Mouse (Mus musculus): ENCODE data around the gene Vmn2r26. TPM values are rescaled to one million over a fixed set of nuclear protein-coding genes. Genes with fewer than 3 reads are reported as not detected.
"Not testable (repeated sequence)": the region's sequence is repeated elsewhere in the genome, so short reads cannot be mapped to it uniquely, and the experiment has no call there.

The Vmn2r26 gene
- total RNA-seq (2012; rRNA removed) (not detected in 2 replicates), total RNA-seq (2014; rRNA removed) (not detected in 2 replicates), polyA plus RNA-seq (2012; ENCODE audit: insufficient read length, low read depth) (0.03 TPM in 1 of 2 replicates, not detected in the other)

DNA sequence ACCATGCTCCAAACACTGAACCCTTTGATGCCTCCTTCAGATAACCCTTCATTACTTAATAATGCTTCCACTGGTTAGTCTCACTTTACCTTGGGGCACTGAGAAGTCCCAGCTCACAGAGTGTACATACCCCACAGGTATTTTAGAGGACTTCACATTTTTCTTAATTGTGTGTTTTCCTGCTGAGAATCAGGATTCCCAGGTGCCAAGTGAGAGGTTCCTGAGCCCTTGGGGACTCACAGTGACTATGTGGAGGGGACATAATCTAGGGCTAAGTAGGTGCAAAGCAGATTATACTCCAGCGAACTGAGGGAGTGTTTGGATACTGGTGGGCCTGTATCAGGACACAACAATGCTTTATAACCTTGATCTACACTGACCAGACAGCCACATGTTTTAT is at the start of gene Vmn2r26:
Vmn2r26 (plus strand) TSS at position 301 of the 400 bp plus-strand sequence.
- H3K9ac ChIP-seq (ENCODE audit: insufficient read depth, low read depth); H3K4me3 ChIP-seq (replicated peaks in 1 of 3; ENCODE audit: low read depth in 2 of 3, low read length in 2 of 3, poor library complexity in 1 of 3); H3K4me2 ChIP-seq (ENCODE audit: insufficient read depth, low read depth, poor library complexity, severe bottlenecking); H3K9me3 ChIP-seq (replicated peaks; ENCODE audit: low read length); H3K27ac ChIP-seq (ENCODE audit: insufficient read depth, low read depth); H3K27me3 ChIP-seq (replicated peaks); DNase-seq (ENCODE audit: extremely low read depth); dilution Hi-C loops (cut with MboI; ENCODE audit: extremely low pct_ligation_motif_present, extremely low pct_unique_long_range_greater_than_20kb, low sequenced_read_pairs); H3K79me2 ChIP-seq (replicated peaks; ENCODE audit: control insufficient read depth, extremely low read depth, insufficient read depth, poor library complexity, severe bottlenecking); H3K4me1 ChIP-seq (ENCODE audit: control insufficient read depth in 1 of 2, insufficient read depth in 2 of 2); in situ Hi-C loops (cut with MboI; ENCODE audit: low pct_ligation_motif_present, low pct_unique_long_range_greater_than_20kb, low sequenced_read_pairs); H3K36me3 ChIP-seq (replicated peaks in 1 of 2; ENCODE audit: control insufficient read depth in 1 of 2, insufficient read depth in 1 of 2, low read length in 1 of 2): not testable (repeated sequence)

DNA sequence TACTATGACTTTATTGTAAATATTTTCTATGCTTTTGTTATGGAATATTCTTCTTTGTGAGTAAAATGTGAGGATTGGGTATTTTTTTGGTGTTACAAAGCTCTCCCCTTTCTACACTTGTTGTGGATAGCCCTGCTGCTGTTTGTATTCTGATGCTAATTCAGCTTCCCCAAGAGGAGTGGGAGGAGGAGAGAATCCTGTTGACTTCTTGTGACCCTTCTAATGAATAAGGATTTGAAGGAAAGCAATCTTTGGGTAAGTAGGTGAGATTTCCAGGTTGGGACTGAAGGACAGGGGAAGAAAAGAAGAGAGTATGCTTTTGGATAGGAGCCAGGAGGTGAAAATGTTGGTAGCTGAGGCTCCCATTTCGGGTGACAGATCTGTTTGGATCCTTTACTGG is 3.5 kb upstream of the Vmn2r26 start:
- Histone ChIP-seq H3K4me2 (ENCODE audit: insufficient read depth, low read depth, poor library complexity, severe bottlenecking) (no peak overlapping the region), H3K27ac (ENCODE audit: insufficient read depth, low read depth) (no peak overlapping the region), H3K4me1 (ENCODE audit: control insufficient read depth in 1 of 2, insufficient read depth in 2 of 2) (no peaks in the 10 kb centered on the region), H3K27me3 (replicated peaks) (peaks cover 2% of the 10 kb centered on the region), H3K36me3 (replicated peaks in 1 of 2; ENCODE audit: control insufficient read depth in 1 of 2, insufficient read depth in 1 of 2, low read length in 1 of 2) (no peaks in the 10 kb centered on the region), H3K9ac (ENCODE audit: insufficient read depth, low read depth) (no peak overlapping the region), H3K79me2 (replicated peaks; ENCODE audit: control insufficient read depth, extremely low read depth, insufficient read depth, poor library complexity, severe bottlenecking) (no peaks in the 10 kb centered on the region), H3K9me3 (replicated peaks; ENCODE audit: low read length) (no peaks in the 10 kb centered on the region), H3K4me3 (replicated peaks in 1 of 3; ENCODE audit: low read depth in 2 of 3, low read length in 2 of 3, poor library complexity in 1 of 3) (no peak overlapping the region)
- in situ Hi-C loops (cut with MboI; ENCODE audit: low pct_ligation_motif_present, low pct_unique_long_range_greater_than_20kb, low sequenced_read_pairs): no loop called here
- no peak for DNase-seq (ENCODE audit: extremely low read depth)
- TF ChIP-seq ZKSCAN1 (IDR thresholded peaks at IDR 0.05; ENCODE audit: borderline replicate concordance, low read depth, low read length) (no peak), BHLHE40 (IDR thresholded peaks at IDR 0.05; ENCODE audit: low read depth, low read length) (no peak), MYC (IDR thresholded peaks at IDR 0.05; ENCODE audit: low read depth, low read length) (no peak), TBP (conservative IDR thresholded peaks at IDR 0.05; ENCODE audit: low read depth, low read length) (no peak), CHD2 (IDR thresholded peaks at IDR 0.05; ENCODE audit: low read length) (no peak), GABPA (IDR thresholded peaks at IDR 0.05; ENCODE audit: insufficient replicate concordance, low read depth, low read length) (no peak), SIN3A (IDR thresholded peaks at IDR 0.05; ENCODE audit: low read length) (no peak), POLR2AphosphoS2 (IDR thresholded peaks at IDR 0.05; ENCODE audit: low read depth, low read length) (no peak), USF2 (conservative IDR thresholded peaks at IDR 0.05; ENCODE audit: low read depth, low read length) (no peak), CHD1 (IDR thresholded peaks at IDR 0.05; ENCODE audit: low read depth, low read length) (no peak)
- dilution Hi-C loops (cut with MboI; ENCODE audit: extremely low pct_ligation_motif_present, extremely low pct_unique_long_range_greater_than_20kb, low sequenced_read_pairs): no loop called here

- dilution Hi-C loops (cut with MboI; ENCODE audit: extremely low pct_ligation_motif_present, extremely low pct_unique_long_range_greater_than_20kb, low sequenced_read_pairs) (no loop called here), in situ Hi-C loops (cut with MboI; ENCODE audit: low pct_ligation_motif_present, low pct_unique_long_range_greater_than_20kb, low sequenced_read_pairs) (no loop called here)
- Histone ChIP-seq H3K27ac (ENCODE audit: insufficient read depth, low read depth) (no peak overlapping the region), H3K4me3 (replicated peaks in 1 of 3; ENCODE audit: low read depth in 2 of 3, low read length in 2 of 3, poor library complexity in 1 of 3) (no peak overlapping the region), H3K4me1 (ENCODE audit: control insufficient read depth in 1 of 2, insufficient read depth in 2 of 2) (no peaks in the 10 kb centered on the region), H3K9me3 (replicated peaks; ENCODE audit: low read length) (no peaks in the 10 kb centered on the region), H3K4me2 (ENCODE audit: insufficient read depth, low read depth, poor library complexity, severe bottlenecking) (no peak overlapping the region), H3K27me3 (replicated peaks) (peaks cover 2% of the 10 kb centered on the region), H3K79me2 (replicated peaks; ENCODE audit: control insufficient read depth, extremely low read depth, insufficient read depth, poor library complexity, severe bottlenecking) (no peaks in the 10 kb centered on the region), H3K9ac (ENCODE audit: insufficient read depth, low read depth) (no peak overlapping the region), H3K36me3 (replicated peaks in 1 of 2; ENCODE audit: control insufficient read depth in 1 of 2, insufficient read depth in 1 of 2, low read length in 1 of 2) (no peaks in the 10 kb centered on the region)
- no peak for DNase-seq (ENCODE audit: extremely low read depth)
- TF ChIP-seq JUND (conservative IDR thresholded peaks at IDR 0.05; ENCODE audit: low read depth, low read length) (no peak), MXI1 (IDR thresholded peaks at IDR 0.05; ENCODE audit: low read depth, low read length) (no peak), MAX (IDR thresholded peaks at IDR 0.05; ENCODE audit: low read length) (no peak), CTCF (conservative IDR thresholded peaks at IDR 0.05 in 1 of 2, IDR thresholded peaks at IDR 0.05 in 1 of 2; ENCODE audit: low read depth in 2 of 2, low read length in 2 of 2) (no peak), TBP (conservative IDR thresholded peaks at IDR 0.05; ENCODE audit: low read depth, low read length) (no peak), IRF4 (IDR thresholded peaks at IDR 0.05; ENCODE audit: low read depth, low read length) (no peak), MAFK (IDR thresholded peaks at IDR 0.05; ENCODE audit: insufficient replicate concordance, low read length) (no peak), POLR2AphosphoS2 (IDR thresholded peaks at IDR 0.05; ENCODE audit: low read depth, low read length) (no peak), RCOR1 (conservative IDR thresholded peaks at IDR 0.05; ENCODE audit: low read depth, low read length) (no peak), ETS1 (conservative IDR thresholded peaks at IDR 0.05; ENCODE audit: low read depth, low read length) (no peak), CHD2 (IDR thresholded peaks at IDR 0.05; ENCODE audit: low read length) (no peak), POLR2A (IDR thresholded peaks at IDR 0.05; ENCODE audit: low read depth, low read length) (no peak), USF2 (conservative IDR thresholded peaks at IDR 0.05; ENCODE audit: low read depth, low read length) (no peak), HCFC1 (IDR thresholded peaks at IDR 0.05; ENCODE audit: low read depth, low read length) (no peak), MYC (IDR thresholded peaks at IDR 0.05; ENCODE audit: low read depth, low read length) (no peak), KAT2A (IDR thresholded peaks at IDR 0.05; ENCODE audit: insufficient replicate concordance, low read length) (no peak)
Observed at GRCm38 (mm10) chr6:124048388-124048787, 24.0 kb downstream of the Vmn2r26 start.

GRCm38 (mm10) chr6:124053611-124054010 is 29.2 kb downstream of the Vmn2r26 start:
- DNase-seq (ENCODE audit: extremely low read depth); H3K4me3 ChIP-seq (replicated peaks in 1 of 3; ENCODE audit: low read depth in 2 of 3, low read length in 2 of 3, poor library complexity in 1 of 3); dilution Hi-C loops (cut with MboI; ENCODE audit: extremely low pct_ligation_motif_present, extremely low pct_unique_long_range_greater_than_20kb, low sequenced_read_pairs); H3K79me2 ChIP-seq (replicated peaks; ENCODE audit: control insufficient read depth, extremely low read depth, insufficient read depth, poor library complexity, severe bottlenecking); H3K27ac ChIP-seq (ENCODE audit: insufficient read depth, low read depth); H3K9ac ChIP-seq (ENCODE audit: insufficient read depth, low read depth); H3K36me3 ChIP-seq (replicated peaks in 1 of 2; ENCODE audit: control insufficient read depth in 1 of 2, insufficient read depth in 1 of 2, low read length in 1 of 2); H3K4me2 ChIP-seq (ENCODE audit: insufficient read depth, low read depth, poor library complexity, severe bottlenecking); in situ Hi-C loops (cut with MboI; ENCODE audit: low pct_ligation_motif_present, low pct_unique_long_range_greater_than_20kb, low sequenced_read_pairs); H3K4me1 ChIP-seq (ENCODE audit: control insufficient read depth in 1 of 2, insufficient read depth in 2 of 2); H3K9me3 ChIP-seq (replicated peaks; ENCODE audit: low read length): not testable (repeated sequence)
- peaks cover 23% of the 10 kb centered on the region for H3K27me3 ChIP-seq (replicated peaks)

Data from CH12.LX (cell line).